12 mouse cellular contexts compared by ENCODE assay signal in genomic region chr11:60229821-60230220, GRCm38 (mm10). TPM values are rescaled to one million over a fixed set of nuclear protein-coding genes. Genes with fewer than 3 reads are reported as not detected.
DNase-seq lines count a peak whose midpoint lies in the region; ATAC-seq lines count a peak whose summit lies in the region.
"Had no signal": no experiment of that assay in that cellular context is flagged by ENCODE, and none has a peak within 500 bp of the region (broad histone marks: within the 10 kb centered on the region; RNA-seq: fewer than 3 reads in every experiment).

No protein-coding gene starts in this region.

- 0 out of 2 replicates have a peak, but pooled peaks cover 5% of the 10 kb centered on the region for H3K36me3 ChIP-seq in liver, embryonic 12.5 days
- H3K36me3 ChIP-seq in liver, embryonic 11.5 days (ENCODE audit: control insufficient read depth, insufficient read depth, low read length) = no peaks in the 10 kb centered on the region
- no peaks in the 10 kb centered on the region for H3K36me3 ChIP-seq in kidney, embryonic 16.5 days (ENCODE audit: insufficient read depth, low read length)
- peaks cover 3% of the 10 kb centered on the region; the same call in 1 of the 2 replicates for H3K36me3 ChIP-seq in stomach, embryonic 14.5 days (ENCODE audit: control insufficient read depth, insufficient read depth, low read length)

- DNase-seq in liver, embryonic 11.5 days (ENCODE audit: low spot score) = no peak
- peak; percentile 85 to 90 for DNase-seq in lung, adult 18-20 months
- no peak for DNase-seq in adrenal gland, postnatal 14 days
- no peak for DNase-seq in adrenal gland, postnatal 10 days
- DNase-seq in frontal cortex, postnatal 25 days (ENCODE audit: low spot score in 2 of 2) = no peak
- DNase-seq: heart, adult 18-20 months; heart, postnatal 36 days had no signal

- 86% methylated on average over 13 of the region's 13 CpGs for WGBS in liver, embryonic 12.5 days (ENCODE audit: insufficient replicate concordance)
- 77% methylated on average over 13 of the region's 13 CpGs for WGBS in liver, embryonic 11.5 days
- WGBS in kidney, embryonic 16.5 days = 58% methylated on average over 13 of the region's 13 CpGs
- WGBS in stomach, embryonic 14.5 days = 67% methylated on average over 13 of the region's 13 CpGs

- no peak overlapping the region for H3K4me2 ChIP-seq in liver, embryonic 12.5 days
- no peak overlapping the region for H3K4me2 ChIP-seq in liver, embryonic 11.5 days
- no peak overlapping the region for H3K4me2 ChIP-seq in kidney, embryonic 16.5 days (replicated peaks; ENCODE audit: low read depth, low read length)
- no peak overlapping the region for H3K4me2 ChIP-seq in stomach, embryonic 14.5 days (replicated peaks; ENCODE audit: low read depth, low read length)
- H3K4me2 ChIP-seq: limb, embryonic 12.5 days; midbrain, embryonic 12.5 days had no signal

- ATAC-seq in liver, embryonic 12.5 days = peak; percentile 35; the same call in 1 of the 2 replicates
- no peak for ATAC-seq in liver, embryonic 11.5 days (replicated peaks; ENCODE audit: low FRiP score)
- ATAC-seq in kidney, embryonic 16.5 days (ENCODE audit: low FRiP score, low TSS enrichment) = peak; percentile 87
- peak; percentile 79 for ATAC-seq in stomach, embryonic 14.5 days (ENCODE audit: insufficient number of reproducible peaks, insufficient read depth, low FRiP score, low read depth)

- no peaks in the 10 kb centered on the region for H3K27me3 ChIP-seq in liver, embryonic 12.5 days (replicated peaks)
- no peaks in the 10 kb centered on the region for H3K27me3 ChIP-seq in liver, embryonic 11.5 days (replicated peaks; ENCODE audit: control insufficient read depth, insufficient read depth, low read length)
- no peaks in the 10 kb centered on the region for H3K27me3 ChIP-seq in kidney, embryonic 16.5 days (ENCODE audit: insufficient read depth, low read length)
- no peaks in the 10 kb centered on the region for H3K27me3 ChIP-seq in stomach, embryonic 14.5 days (ENCODE audit: control insufficient read depth, insufficient read depth, low read length)
- H3K27me3 ChIP-seq: limb, embryonic 12.5 days; midbrain, embryonic 12.5 days had no signal

- no peak overlapping the region for H3K9ac ChIP-seq in liver, embryonic 12.5 days
- H3K9ac ChIP-seq in liver, embryonic 11.5 days (ENCODE audit: low read depth, low read length) = no peak overlapping the region
- H3K9ac ChIP-seq in kidney, embryonic 16.5 days (replicated peaks; ENCODE audit: low read length) = no peak overlapping the region
- H3K9ac ChIP-seq in stomach, embryonic 14.5 days (replicated peaks; ENCODE audit: low read depth, low read length) = no peak overlapping the region
- H3K9ac ChIP-seq: limb, embryonic 12.5 days; midbrain, embryonic 12.5 days had no signal

- H3K4me3 ChIP-seq in liver, embryonic 12.5 days = no peak overlapping the region
- no peak overlapping the region for H3K4me3 ChIP-seq in liver, embryonic 11.5 days (ENCODE audit: low read depth, low read length)
- H3K4me3 ChIP-seq in kidney, embryonic 16.5 days (ENCODE audit: low read length) = no peak overlapping the region
- H3K4me3 ChIP-seq in stomach, embryonic 14.5 days (ENCODE audit: low read depth, low read length) = no peak overlapping the region
- H3K4me3 ChIP-seq: limb, embryonic 12.5 days; midbrain, embryonic 12.5 days had no signal

- H3K9me3 ChIP-seq in liver, embryonic 12.5 days (replicated peaks) = no peaks in the 10 kb centered on the region
- no peaks in the 10 kb centered on the region for H3K9me3 ChIP-seq in liver, embryonic 11.5 days (ENCODE audit: control insufficient read depth, low read length)
- H3K9me3 ChIP-seq in kidney, embryonic 16.5 days (ENCODE audit: low read length) = no peaks in the 10 kb centered on the region
- H3K9me3 ChIP-seq in stomach, embryonic 14.5 days (ENCODE audit: control insufficient read depth, low read depth, low read length) = no peaks in the 10 kb centered on the region
- H3K9me3 ChIP-seq: limb, embryonic 12.5 days; midbrain, embryonic 12.5 days had no signal

- 0 out of 2 replicates have a peak overlapping the region, but pooled peaks have one; percentile 28 for H3K27ac ChIP-seq in liver, embryonic 12.5 days
- H3K27ac ChIP-seq in liver, embryonic 11.5 days (ENCODE audit: low read depth, low read length) = no peak overlapping the region
- peak overlapping the region; percentile 54; the same call in 1 of the 2 replicates for H3K27ac ChIP-seq in kidney, embryonic 16.5 days (ENCODE audit: low read length)
- no peak overlapping the region for H3K27ac ChIP-seq in stomach, embryonic 14.5 days (ENCODE audit: low read length)
- H3K27ac ChIP-seq: limb, embryonic 12.5 days; midbrain, embryonic 12.5 days had no signal

- H3K4me1 ChIP-seq in liver, embryonic 12.5 days = peaks cover 26% of the 10 kb centered on the region
- H3K4me1 ChIP-seq in liver, embryonic 11.5 days (replicated peaks; ENCODE audit: control insufficient read depth, insufficient read depth, low read length) = peaks cover 17% of the 10 kb centered on the region
- peaks cover 22% of the 10 kb centered on the region for H3K4me1 ChIP-seq in kidney, embryonic 16.5 days (ENCODE audit: insufficient read depth, low read length)
- H3K4me1 ChIP-seq in stomach, embryonic 14.5 days (ENCODE audit: control insufficient read depth, insufficient read depth, low read length) = 0 out of 2 replicates have a peak, but pooled peaks cover 14% of the 10 kb centered on the region

RNA-seq across cellular contexts. Expression of gene Srebf1, which starts 7.4 kb away (rescaled TPM):
- polyA plus RNA-seq in liver, embryonic 12.5 days (2016; fragmentation: Nextera tagmentation; extraction: Ambion mirVana) = 45.7 and 50.9 TPM in 2 replicates
- polyA plus RNA-seq in liver, embryonic 11.5 days (2014; fragmentation: Nextera tagmentation; extraction: Ambion mirVana) = 78.2 and 78.7 TPM in 2 replicates
- polyA plus RNA-seq in kidney, embryonic 16.5 days (2015; fragmentation: Nextera tagmentation; extraction: Ambion mirVana) = 51.3 and 62.2 TPM in 2 replicates
- polyA plus RNA-seq in stomach, embryonic 14.5 days (2014; fragmentation: Nextera tagmentation; extraction: Ambion mirVana) = 70.9 and 72.6 TPM in 2 replicates
- 102 and 130 TPM in 2 replicates for total RNA-seq in adrenal gland, postnatal 14 days (2021)
- total RNA-seq in adrenal gland, postnatal 10 days (2021) = 100 to 1,000 TPM; 126 to 185 TPM

Comparison
In these comparisons a context has a peak if more than half of its experiments do, and no peak if none do; other contexts are left out.
1. H3K27ac ChIP-seq: peak in liver, embryonic 12.5 days (single experiment) and kidney, embryonic 16.5 days (single experiment); none in liver, embryonic 11.5 days (single experiment) and stomach, embryonic 14.5 days (single experiment).
2. DNase-seq: peak in lung, adult 18-20 months (2 of 2); none in liver, embryonic 11.5 days (single experiment), adrenal gland, postnatal 14 days (single experiment), adrenal gland, postnatal 10 days (single experiment) and frontal cortex, postnatal 25 days (0 of 2).